Mouse (Mus musculus): ENCODE results near the gene Wnt3a. TPM values are rescaled to one million over a fixed set of nuclear protein-coding genes. Genes with fewer than 3 reads are reported as not detected.
"Not testable (repeated sequence)": the region's sequence is repeated elsewhere in the genome, so short reads cannot be mapped to it uniquely, and the experiment has no call there.

Wnt3a gene
- total RNA-seq, 1 experiment from 2014 or later, result not detected

DNA sequence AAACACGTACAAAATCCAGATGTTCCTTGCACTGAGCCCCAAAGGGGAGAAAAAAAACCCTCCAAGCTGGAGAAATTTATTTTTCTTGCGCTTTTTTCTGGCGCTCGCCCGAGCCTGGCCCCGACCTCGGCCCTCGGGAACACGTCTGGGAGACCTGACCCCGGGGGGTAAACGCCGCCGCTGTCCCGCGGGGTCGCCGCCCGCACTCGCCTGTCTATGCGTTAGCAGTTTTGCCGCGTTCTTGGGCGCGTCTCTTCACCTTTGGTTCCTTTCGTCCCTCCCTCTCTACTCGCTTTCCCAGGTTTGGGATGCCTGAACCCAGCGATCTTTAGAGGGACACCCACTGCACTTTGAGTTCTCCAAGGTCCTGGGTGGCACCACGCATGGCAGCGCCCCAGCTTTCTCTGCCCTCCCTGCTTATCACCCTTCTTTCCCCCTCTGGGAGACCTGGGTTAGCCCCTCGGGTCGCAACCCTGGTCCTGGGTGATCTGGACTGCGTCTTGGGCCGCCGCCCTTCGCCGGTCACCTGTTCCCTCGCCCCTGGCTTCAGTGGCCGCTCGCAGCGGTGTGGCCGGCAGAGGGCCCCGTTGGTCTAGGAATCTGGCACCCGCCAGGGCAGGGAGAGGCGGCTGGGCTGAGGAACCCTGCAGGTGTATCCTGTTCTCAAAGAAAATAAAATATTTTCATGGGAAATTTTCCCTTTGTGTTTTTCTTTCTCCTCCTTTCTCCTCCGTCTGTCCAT, 17.0 kb upstream of the Wnt3a start:
- peak; percentile 87 for DNase-seq

GRCm38 (mm10) chr11:59306461-59307421, 16.2 kb upstream of the Wnt3a start, which contains the start of gene Wnt9a:
Wnt9a (plus strand) TSS chr11:59306928.
- peak; percentile 79 for DNase-seq

DNA sequence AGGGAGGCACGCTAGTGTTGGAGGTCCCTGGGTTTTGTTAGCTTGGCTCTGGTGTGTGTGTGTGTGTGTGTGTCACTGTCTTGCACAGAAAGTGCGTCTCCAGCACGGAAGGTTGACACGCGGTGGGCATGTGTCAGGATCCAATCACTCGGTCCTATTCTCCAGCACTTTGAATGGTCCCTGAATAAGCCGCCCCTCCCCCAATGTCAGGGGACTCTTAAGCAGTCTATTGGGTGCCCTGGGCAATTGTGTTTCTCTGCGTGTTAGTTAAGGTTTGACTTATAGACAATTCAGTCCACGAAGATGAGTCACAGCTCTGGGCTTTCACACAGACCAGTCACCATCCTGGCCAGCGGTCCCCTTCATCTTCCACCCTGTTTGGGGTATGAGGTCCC, 15.3 kb upstream of the Wnt3a start:
- DNase-seq, result no peak

GRCm38 (mm10) chr11:59305008-59305820, 14.7 kb upstream of the Wnt3a start:
- DNase-seq, result no peak

DNA sequence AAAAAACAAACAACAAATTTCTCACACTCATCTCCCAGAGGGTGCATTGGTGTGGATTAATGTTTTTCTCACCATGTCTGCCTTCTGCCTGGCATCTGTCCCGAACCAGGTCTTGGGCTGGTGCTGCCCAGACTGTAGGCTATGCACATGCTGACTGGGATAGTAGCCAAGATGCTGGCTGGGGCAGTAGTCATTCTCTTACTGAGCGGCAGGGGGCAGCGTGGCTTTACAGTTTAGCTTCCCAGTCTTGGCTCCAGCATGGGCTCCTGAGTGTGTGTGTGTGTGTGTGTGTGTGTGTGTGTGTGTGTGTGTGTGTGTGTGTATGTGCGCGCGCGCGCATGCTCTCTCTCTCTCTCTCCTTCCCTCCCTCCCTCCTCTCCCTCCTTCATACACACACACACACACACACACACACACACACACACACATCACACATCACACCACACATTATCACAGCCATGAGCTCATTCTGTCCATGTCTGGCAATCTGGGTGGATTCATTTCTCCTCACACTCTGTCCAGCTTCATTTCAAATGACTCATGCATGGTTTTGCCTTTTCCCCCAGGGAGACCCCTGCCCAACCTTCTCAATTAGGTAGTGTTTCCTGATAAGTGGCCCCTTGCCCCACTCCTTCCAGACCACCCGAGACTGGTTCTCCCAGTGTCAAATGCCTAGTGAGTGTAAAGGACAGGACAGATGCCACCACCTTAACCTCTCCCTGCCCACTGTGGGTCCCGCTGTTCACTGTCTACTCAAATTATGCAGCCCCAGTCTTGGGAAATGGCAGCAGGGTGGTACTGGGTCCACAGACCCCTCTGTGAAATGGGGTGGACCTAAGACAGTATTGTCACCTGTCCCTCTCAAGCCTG, 12.4 kb upstream of the Wnt3a start:
- DNase-seq, result peak; percentile 78

DNA sequence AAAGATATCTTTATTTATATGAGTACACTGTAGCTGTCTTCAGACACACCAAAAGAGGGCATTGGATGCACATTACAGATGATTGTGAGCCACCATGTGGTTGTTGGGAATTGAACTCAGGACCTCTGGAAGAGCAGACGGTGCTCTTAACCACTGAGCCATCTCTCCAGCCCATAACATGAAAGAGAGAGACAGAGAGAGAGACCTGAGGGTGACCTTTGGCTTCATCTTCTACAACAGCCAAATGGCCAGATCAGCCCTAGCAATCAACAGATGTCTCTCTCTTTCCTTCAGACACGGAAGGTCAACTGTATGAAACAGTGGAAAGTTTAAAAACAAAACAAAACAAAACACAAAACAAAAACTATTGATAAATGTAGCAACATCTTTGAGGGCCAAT, 10.5 kb upstream of the Wnt3a start:
- not testable (repeated sequence) for DNase-seq

- DNase-seq, result no peak
Measured at GRCm38 (mm10) chr11:59300185-59300584, 9.6 kb upstream of the Wnt3a start.

DNA sequence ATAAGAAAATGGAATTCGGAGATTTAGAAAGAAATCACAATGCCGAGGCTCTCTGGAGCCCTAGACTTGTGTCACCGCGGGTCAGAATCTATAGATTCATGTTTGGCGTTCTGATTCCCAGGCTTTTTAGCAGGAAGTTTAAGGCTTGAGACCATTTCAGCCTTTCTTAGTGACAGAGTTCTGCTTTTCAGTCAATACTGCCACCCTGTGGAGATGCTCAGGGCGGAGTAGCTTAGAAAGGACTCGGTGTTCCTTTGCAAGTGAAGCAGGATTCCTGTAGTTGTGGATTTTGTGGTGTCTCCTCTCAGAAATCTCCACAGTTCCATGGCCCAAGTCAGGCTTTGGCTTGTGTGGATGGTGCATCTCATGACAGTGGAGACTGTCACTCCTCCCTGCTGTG, 7.4 kb upstream of the Wnt3a start:
- no peak for DNase-seq

DNA sequence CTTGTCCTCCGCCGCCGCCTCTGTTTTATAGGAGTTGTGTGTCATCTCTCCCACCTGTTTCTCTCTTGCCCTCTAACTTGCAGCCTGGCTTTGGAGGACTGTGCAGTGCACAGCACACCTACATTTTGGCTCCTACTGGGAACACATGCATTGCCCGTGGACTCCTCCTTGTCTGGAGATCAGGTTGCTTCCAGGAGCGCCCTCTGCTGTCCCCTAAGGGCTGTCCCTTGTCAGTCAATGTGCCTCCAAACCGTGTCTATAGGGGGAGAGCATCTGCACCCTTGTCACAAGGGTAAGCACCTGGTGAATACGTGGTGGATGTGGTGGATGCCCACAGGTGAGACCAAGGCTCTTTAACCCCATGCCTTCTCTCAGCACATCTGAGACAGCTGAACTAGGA, 3.1 kb upstream of the Wnt3a start:
- DNase-seq, result peak; percentile 65

- no peak for DNase-seq
Measured at GRCm38 (mm10) chr11:59289706-59290105, 846 bp downstream of the Wnt3a start.

DNA sequence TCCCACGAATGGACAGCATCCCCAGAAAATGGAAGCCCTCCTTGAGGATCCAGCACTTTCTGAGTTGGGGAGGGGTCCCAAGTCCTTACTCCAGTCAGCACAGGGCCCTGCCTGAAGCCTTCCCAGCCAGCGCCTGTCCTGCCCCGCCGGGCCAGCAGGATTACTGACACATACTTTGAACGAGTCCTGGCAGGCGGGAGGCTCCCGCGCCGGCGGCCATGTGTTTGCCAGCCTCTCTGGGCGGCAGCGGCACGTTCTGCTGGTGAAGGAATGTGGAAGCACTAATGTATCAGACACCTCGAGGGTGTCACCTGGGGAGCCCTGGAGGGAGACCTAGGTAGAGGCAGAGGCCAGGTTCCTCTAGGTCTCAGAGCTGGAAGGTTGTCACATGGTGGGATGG, 6.4 kb downstream of the Wnt3a start:
- DNase-seq, result no peak

DNA sequence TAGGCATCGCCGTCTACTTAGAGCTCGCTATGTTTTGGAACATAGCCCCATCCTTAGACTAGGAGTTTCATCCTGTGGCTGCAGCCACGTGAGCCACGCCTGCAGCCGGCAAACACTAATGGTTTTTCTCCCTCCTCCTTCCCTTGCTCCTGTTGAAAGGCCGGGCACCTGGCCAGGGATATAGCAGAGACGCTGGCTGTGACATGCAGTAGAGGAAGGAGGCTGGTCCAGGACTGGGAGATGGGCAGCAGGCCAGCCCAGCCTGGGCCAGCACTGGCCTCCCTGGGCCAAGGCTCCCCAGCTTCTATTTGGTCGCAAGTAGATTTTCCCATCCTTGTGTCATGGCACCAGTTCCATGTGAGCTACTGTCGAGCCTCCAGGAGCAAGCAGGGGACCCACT, 7.6 kb downstream of the Wnt3a start:
- peak; percentile 59 for DNase-seq

DNA sequence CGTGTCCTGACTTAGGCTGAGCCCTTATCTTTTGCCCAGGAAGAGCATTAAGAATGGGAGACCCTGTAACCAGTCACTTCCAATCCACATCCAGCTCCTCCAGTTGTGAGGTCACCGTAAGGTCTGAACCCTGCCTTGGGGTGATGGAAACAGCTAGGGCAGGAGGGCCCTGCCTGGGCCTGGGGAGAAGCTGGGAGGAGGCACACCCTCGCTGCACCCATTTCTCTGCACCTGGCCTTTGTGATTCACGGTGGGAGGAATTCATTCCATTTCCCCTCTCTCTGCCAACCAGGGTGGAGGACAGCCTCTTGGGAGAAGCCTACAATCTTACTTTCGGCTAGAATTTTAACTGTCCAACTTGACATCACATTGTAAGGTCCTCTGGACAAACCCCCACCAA, 8.4 kb downstream of the Wnt3a start:
- DNase-seq, result no peak

DNA sequence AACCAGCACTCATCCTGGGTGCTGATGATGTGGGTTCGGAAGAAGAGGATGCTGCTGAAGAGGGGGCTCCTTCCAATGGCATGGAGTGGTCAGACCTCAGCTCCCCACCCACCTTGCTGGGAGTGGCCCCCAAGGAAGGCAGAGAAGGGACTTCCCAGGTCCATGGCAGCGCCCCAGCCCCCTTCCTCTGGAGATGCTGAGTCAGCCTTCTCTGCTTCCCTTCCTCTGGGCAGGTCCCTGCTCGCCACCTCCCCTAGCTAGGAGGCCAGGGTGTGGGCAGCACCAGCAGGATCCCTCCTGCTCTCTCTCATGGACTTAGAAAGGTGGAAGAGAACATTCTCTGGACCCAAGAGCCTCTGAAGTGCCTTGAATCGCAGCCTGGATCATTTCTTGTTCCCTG, 12.5 kb downstream of the Wnt3a start:
- no peak for DNase-seq

- no peak for DNase-seq
Measured at GRCm38 (mm10) chr11:59276877-59277276, 13.7 kb downstream of the Wnt3a start.

- DNase-seq, result no peak
Measured at GRCm38 (mm10) chr11:59274184-59274583, 16.4 kb downstream of the Wnt3a start.

- no peak for DNase-seq
Measured at GRCm38 (mm10) chr11:59266727-59267126, 23.8 kb downstream of the Wnt3a start.

DNA sequence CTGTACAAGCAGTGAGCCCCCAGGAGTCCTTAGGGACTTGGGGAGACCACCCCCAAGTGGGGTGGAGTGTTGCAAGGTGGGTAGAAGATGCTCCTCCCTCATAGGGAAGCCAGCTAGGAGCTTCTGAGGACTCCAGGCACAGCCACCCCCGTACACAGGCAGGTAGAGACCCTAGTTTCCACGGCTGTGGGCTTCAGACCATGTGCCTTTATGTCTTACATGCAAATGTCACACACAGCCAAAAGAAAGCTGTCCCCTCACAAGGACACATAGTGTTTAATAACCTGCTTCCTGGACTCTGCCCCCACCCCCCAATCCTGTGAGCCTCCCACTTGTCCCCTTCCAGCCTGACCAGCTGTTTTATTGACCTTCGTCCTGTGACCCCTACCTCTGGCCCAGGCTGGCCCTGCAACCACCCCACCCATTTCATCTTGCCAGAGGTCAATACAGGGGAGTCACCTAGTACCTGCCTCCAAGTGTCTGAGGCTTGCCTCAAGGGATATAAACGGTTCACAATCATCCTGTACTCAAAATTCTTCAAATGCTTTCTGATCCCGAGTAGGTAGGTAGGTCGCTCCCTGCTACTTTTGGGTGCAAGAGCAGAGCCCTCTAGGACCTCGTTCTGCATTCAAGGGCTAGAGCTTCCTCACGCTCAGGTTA, 25.3 kb downstream of the Wnt3a start:
- no peak for DNase-seq

GRCm38 (mm10) chr11:59264593-59264992, 26.0 kb downstream of the Wnt3a start:
- no peak for DNase-seq

- DNase-seq, result peak; percentile 63
Measured at GRCm38 (mm10) chr11:59263870-59264563, 26.5 kb downstream of the Wnt3a start.

Data from adrenal gland, postnatal 25 days (tissue).